Mouse (Mus musculus): ENCODE results near the gene Olfr370. TPM values are rescaled to one million over a fixed set of nuclear protein-coding genes. Genes with fewer than 3 reads are reported as not detected.

Gene Olfr370
- polyA plus RNA-seq, 1 experiment, result not detected

GRCm38 (mm10) chr8:83571791-83572190 lies 36.2 kb downstream of the Olfr370 start:
- DNase-seq, result peak; percentile 8 to 16
- Histone ChIP-seq H3K27ac (ENCODE audit: insufficient read depth, low read length) (no peak overlapping the region), H3K4me1 (ENCODE audit: control insufficient read depth, insufficient read depth, low read length) (peaks cover 34% of the 10 kb centered on the region), H3K4me3 (replicated peaks; ENCODE audit: insufficient read depth, low read depth, low read length) (no peak overlapping the region), H3K27me3 (ENCODE audit: control insufficient read depth, insufficient read depth, low read length) (no peaks in the 10 kb centered on the region)
- 88% methylated on average over 10 of the region's 10 CpGs for WGBS
- TF ChIP-seq POLR2A (IDR thresholded peaks at IDR 0.05; ENCODE audit: borderline replicate concordance, insufficient read depth, low read length) (no peak), CTCF (IDR thresholded peaks at IDR 0.05; ENCODE audit: borderline replicate concordance, insufficient read depth, low read depth, low read length) (no peak)

DNA sequence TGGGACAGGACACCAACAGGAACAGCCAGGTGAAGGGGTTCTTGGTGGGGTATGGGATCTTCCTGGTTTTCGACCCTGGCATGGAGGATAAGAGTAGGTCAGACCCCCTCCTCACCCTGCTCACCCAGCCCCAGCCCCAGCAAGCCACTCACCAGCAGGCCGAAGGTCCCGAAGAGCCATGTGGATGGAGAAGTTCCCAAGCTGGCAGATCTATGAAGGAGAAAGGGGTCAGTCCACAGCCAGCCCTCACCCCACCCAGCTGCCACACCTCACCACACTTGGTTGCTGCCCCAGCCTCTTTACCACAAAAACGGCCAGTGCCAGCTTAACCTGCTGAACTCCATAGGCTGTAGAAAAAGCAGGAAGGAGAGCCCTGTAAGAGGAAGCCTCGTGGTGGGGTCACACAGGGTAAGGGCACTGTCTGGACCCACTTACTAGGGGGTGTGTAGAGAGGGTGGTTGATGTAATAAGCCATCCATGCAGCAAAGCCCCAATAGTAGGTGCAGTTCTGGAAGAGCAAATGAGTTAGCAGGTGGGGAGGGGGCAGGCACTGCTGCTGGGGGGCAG lies 36.7 kb downstream of the Olfr370 start:
- Histone ChIP-seq H3K4me3 (replicated peaks; ENCODE audit: insufficient read depth, low read depth, low read length) (no peak overlapping the region), H3K4me1 (ENCODE audit: control insufficient read depth, insufficient read depth, low read length) (peaks cover 39% of the 10 kb centered on the region), H3K27ac (ENCODE audit: insufficient read depth, low read length) (no peak overlapping the region), H3K27me3 (ENCODE audit: control insufficient read depth, insufficient read depth, low read length) (no peaks in the 10 kb centered on the region)
- 77% methylated on average over 5 of the region's 5 CpGs for whole genome bisulfite sequencing
- DNase-seq, result no peak
- TF ChIP-seq POLR2A (IDR thresholded peaks at IDR 0.05; ENCODE audit: borderline replicate concordance, insufficient read depth, low read length), result no peak
- TF ChIP-seq CTCF (IDR thresholded peaks at IDR 0.05; ENCODE audit: borderline replicate concordance, insufficient read depth, low read depth, low read length), result no peak

GRCm38 (mm10) chr8:83573140-83573875 lies 37.7 kb downstream of the Olfr370 start:
- Histone ChIP-seq H3K27ac (ENCODE audit: insufficient read depth, low read length) (no peak overlapping the region), H3K4me1 (ENCODE audit: control insufficient read depth, insufficient read depth, low read length) (peaks cover 47% of the 10 kb centered on the region), H3K27me3 (ENCODE audit: control insufficient read depth, insufficient read depth, low read length) (no peaks in the 10 kb centered on the region), H3K4me3 (replicated peaks; ENCODE audit: insufficient read depth, low read depth, low read length) (no peak overlapping the region)
- DNase-seq, result peak; percentile 14 to 37
- no peak for TF ChIP-seq CTCF (IDR thresholded peaks at IDR 0.05; ENCODE audit: borderline replicate concordance, insufficient read depth, low read depth, low read length)
- no peak for TF ChIP-seq POLR2A (IDR thresholded peaks at IDR 0.05; ENCODE audit: borderline replicate concordance, insufficient read depth, low read length)
- 68% methylated on average over 18 of the region's 18 CpGs for WGBS

DNA sequence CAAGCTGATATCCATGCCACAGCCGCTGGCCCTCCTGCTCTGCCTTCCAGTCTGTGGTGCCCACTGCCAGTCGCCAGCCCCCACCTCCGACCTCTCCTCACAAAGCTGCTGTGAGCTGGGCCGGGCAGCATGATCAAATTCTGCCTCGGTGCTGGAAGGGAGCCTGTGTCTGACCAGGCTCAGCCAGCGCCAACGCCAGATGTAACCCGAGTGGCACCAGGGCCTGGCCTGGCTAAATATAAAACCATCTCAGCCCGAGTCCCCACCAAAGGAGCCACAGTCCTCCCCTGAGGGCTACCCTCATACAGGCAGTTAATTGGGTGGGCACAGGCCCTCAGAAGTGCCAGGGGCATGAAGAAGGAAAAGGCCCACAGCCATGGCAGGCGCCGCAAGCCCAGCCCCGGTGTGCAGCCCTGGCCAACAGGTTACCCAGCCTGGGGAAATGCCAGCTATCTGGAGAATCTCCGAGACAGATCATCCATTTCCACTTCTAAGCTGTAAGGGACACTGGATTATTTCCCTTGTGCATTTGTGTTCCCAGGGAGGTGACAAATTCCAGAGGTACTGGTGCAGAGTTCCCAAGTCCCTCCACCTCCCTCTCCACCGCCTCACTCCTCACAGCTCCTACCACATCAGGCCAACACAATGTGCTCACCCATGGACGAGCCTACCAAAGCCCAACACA lies 39.2 kb downstream of the Olfr370 start:
- H3K4me3 ChIP-seq (replicated peaks; ENCODE audit: insufficient read depth, low read depth, low read length), result no peak overlapping the region
- TF ChIP-seq POLR2A (IDR thresholded peaks at IDR 0.05; ENCODE audit: borderline replicate concordance, insufficient read depth, low read length) (no peak), CTCF (IDR thresholded peaks at IDR 0.05; ENCODE audit: borderline replicate concordance, insufficient read depth, low read depth, low read length) (no peak)
- 17% methylated on average over 15 of the region's 15 CpGs for WGBS
- DNase-seq, result peak; percentile 44
- no peaks in the 10 kb centered on the region for H3K27me3 ChIP-seq (ENCODE audit: control insufficient read depth, insufficient read depth, low read length)
- H3K4me1 ChIP-seq (ENCODE audit: control insufficient read depth, insufficient read depth, low read length), result peaks cover 61% of the 10 kb centered on the region
- H3K27ac ChIP-seq (ENCODE audit: insufficient read depth, low read length), result no peak overlapping the region

DNA sequence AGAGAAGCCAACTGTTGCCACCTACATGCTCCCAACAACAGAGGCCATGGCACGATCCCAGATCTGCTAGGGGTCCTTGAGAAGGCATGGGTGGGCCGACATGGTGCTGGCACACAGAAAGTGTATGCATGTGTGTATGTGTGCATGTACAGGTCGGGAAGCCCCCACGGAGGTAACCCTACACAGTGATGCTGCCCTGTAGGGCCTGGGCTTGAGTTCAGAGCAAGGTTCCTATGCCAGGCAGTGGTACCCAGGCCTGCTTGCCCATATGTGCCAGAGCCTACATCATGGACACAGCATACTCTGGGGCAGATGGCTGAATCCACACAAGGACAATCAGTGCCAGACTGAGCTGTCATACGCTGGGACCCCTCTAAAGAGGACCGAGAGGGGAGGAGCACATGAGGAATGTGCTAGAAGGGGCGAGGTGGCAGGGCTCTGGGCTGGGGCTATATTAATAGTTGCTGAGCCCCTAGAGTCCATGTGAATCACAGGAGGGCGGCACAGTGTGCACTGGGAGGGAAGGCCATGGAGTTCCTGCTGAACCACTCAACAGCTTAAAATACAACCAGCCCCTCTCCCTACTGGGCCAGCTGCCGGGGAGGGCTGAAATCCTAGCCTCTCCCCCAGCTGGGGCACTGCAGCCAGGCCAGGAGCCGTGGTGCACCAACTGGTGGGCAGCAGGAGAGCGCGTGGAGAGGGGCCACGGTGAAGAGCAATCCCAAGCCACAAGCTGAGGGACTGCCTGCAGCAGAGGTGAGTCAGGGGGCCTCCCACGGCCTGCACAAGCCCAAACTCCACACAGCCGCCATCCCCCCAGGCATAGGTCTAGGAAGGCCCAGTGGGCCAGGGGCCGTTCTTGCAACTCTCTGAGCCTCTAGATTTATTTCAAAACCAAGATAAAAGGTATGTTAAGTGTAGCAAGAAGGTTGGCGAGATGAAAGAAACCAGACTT lies 40.3 kb downstream of the Olfr370 start:
- TF ChIP-seq CTCF (IDR thresholded peaks at IDR 0.05; ENCODE audit: borderline replicate concordance, insufficient read depth, low read depth, low read length), result no peak
- no peak for TF ChIP-seq POLR2A (IDR thresholded peaks at IDR 0.05; ENCODE audit: borderline replicate concordance, insufficient read depth, low read length)
- no peak overlapping the region for H3K4me3 ChIP-seq (replicated peaks; ENCODE audit: insufficient read depth, low read depth, low read length)
- no peaks in the 10 kb centered on the region for H3K27me3 ChIP-seq (ENCODE audit: control insufficient read depth, insufficient read depth, low read length)
- peaks cover 68% of the 10 kb centered on the region for H3K4me1 ChIP-seq (ENCODE audit: control insufficient read depth, insufficient read depth, low read length)
- peak; percentile 34 to 36 for DNase-seq
- H3K27ac ChIP-seq (ENCODE audit: insufficient read depth, low read length), result no peak overlapping the region; the same call in 1 of the 2 replicates
- 28% methylated on average over 17 of the region's 17 CpGs for WGBS

GRCm38 (mm10) chr8:83576516-83576895 lies 40.9 kb downstream of the Olfr370 start:
- no peak for DNase-seq
- Histone ChIP-seq H3K27me3 (ENCODE audit: control insufficient read depth, insufficient read depth, low read length) (no peaks in the 10 kb centered on the region), H3K4me3 (replicated peaks; ENCODE audit: insufficient read depth, low read depth, low read length) (no peak overlapping the region), H3K27ac (ENCODE audit: insufficient read depth, low read length) (no peak overlapping the region), H3K4me1 (ENCODE audit: control insufficient read depth, insufficient read depth, low read length) (peaks cover 73% of the 10 kb centered on the region)
- TF ChIP-seq CTCF (IDR thresholded peaks at IDR 0.05; ENCODE audit: borderline replicate concordance, insufficient read depth, low read depth, low read length), result no peak
- TF ChIP-seq POLR2A (IDR thresholded peaks at IDR 0.05; ENCODE audit: borderline replicate concordance, insufficient read depth, low read length), result no peak
- WGBS, result 48% methylated on average over 4 of the region's 4 CpGs

DNA sequence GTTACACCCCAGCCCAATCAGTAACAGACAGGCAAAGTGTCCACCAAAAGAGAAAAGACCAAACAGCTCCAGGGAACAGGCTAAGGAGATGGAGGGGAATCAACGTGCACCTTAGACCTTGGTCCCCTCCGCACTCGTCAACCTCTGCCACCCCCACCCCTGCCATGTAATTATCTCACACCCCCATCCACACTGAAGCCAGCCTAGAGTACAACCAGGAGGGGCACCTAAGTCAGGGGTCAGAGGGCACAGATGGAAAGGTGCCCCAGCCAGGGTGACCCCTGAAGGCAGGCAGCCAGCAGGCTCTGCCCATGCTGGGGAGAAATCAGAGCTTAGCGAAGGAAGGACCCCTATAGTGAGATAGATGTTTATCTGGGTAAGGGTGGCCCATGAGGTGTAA lies 41.3 kb downstream of the Olfr370 start:
- Histone ChIP-seq H3K4me1 (ENCODE audit: control insufficient read depth, insufficient read depth, low read length) (peaks cover 73% of the 10 kb centered on the region), H3K4me3 (replicated peaks; ENCODE audit: insufficient read depth, low read depth, low read length) (no peak overlapping the region), H3K27ac (ENCODE audit: insufficient read depth, low read length) (no peak overlapping the region), H3K27me3 (ENCODE audit: control insufficient read depth, insufficient read depth, low read length) (no peaks in the 10 kb centered on the region)
- TF ChIP-seq POLR2A (IDR thresholded peaks at IDR 0.05; ENCODE audit: borderline replicate concordance, insufficient read depth, low read length) (no peak), CTCF (IDR thresholded peaks at IDR 0.05; ENCODE audit: borderline replicate concordance, insufficient read depth, low read depth, low read length) (no peak)
- WGBS, result 58% methylated on average over 4 of the region's 4 CpGs
- peak in 1 of 2 experiments; percentile 17 for DNase-seq
